Mouse (Mus musculus) bone marrow, adult 2 months (tissue): Measurements from ENCODE around the gene Rbl1. TPM values are rescaled to one million over a fixed set of nuclear protein-coding genes. Genes with fewer than 3 reads are reported as not detected.
"Not testable (repeated sequence)": the region's sequence is repeated elsewhere in the genome, so short reads cannot be mapped to it uniquely, and the experiment has no call there.

Experiments used
- H3K27ac ChIP-seq: fragments of 200-500 bp; 2 replicates; pipeline ENCODE4 v1.5.1; 2012; ENCODE audit warnings: low read depth, mild to moderate bottlenecking, control low read depth, inconsistent platforms, low read length; ENCODE audit not compliant: control insufficient read depth, poor library complexity, insufficient read depth
- H3K4me1 ChIP-seq: fragments of 200-500 bp; 2 replicates; pipeline ENCODE4 v1.6.1; 2011; ENCODE audit warnings: low read length; ENCODE audit not compliant: control insufficient read depth, insufficient read depth
- H3K4me3 ChIP-seq: fragments of 200-500 bp; replicated peaks from 2 replicates; pipeline ENCODE3; 2011; ENCODE audit warnings: mild to moderate bottlenecking, low read depth, low read length, control low read depth; ENCODE audit not compliant: control insufficient read depth
- CTCF ChIP-seq: fragments of 200-500 bp; IDR thresholded peaks from 2 replicates; pipeline ENCODE4 v1.5.1; 2011; ENCODE audit warnings: low read length, control low read depth; ENCODE audit not compliant: control insufficient read depth, insufficient read depth
- POLR2A ChIP-seq: fragments of 200-500 bp; IDR thresholded peaks from 2 replicates; pipeline ENCODE4 v1.6.1; 2011; ENCODE audit warnings: low read depth, mild to moderate bottlenecking, control low read depth, low read length, borderline replicate concordance; ENCODE audit not compliant: control insufficient read depth
- WGBS: fragments of 180-500 bp; shearing (Covaris S2); methylation state at CpG from one replicate; pipeline ENCODE4 v1.1.7; 2018; 5-methylcytosine and 5-hydroxymethylcytosine counted together
- polyA plus RNA-seq: library from polyadenylated mRNA; stranded (reverse); fragments of >200 nt; gene quantifications from 2 replicates; pipeline ENCODE4 v1.2.4, GENCODE M21; 2011; ENCODE audit warnings: low replicate concordance; ENCODE audit not compliant: missing spikeins, insufficient read depth, insufficient read length

Gene Rbl1
- polyA plus RNA-seq, 1 experiment = 17.1 TPM

DNA sequence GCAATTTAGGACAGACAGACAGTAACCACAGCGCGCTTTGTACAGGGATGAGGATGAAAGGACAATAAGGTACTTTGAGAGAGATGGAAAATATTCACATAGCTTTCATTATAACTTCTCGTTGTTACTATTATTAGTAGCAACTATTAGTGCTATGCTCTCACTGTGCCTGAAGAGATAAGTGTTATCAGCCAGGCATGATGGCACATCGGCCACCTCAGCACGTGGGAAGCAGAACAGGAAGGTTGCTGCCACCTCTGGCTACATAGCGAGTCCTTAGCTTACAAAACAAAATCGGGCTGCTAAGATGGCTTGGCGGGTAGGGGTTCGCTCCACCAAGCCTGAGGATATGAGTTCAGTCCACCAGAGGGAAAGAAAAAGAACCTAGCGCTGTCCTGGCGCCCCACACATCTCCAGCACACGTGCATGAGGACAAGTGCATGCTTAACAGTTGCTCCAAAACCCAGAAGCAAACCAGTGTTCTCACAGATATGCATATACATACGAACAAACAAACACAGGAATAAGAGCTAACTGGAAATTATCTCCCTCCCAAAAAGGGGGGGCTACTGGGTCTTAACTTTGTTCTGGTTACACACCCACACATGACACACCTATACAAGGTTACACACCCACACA lies 19.2 kb downstream of the Rbl1 start:
- H3K27ac ChIP-seq = no peak overlapping the region
- 73% methylated on average over 13 of the region's 13 CpGs for WGBS
- TF ChIP-seq CTCF = no peak
- TF ChIP-seq POLR2A = no peak
- no peak overlapping the region for H3K4me3 ChIP-seq
- H3K4me1 ChIP-seq = no peaks in the 10 kb centered on the region; the same call in none of the 2 replicates

DNA sequence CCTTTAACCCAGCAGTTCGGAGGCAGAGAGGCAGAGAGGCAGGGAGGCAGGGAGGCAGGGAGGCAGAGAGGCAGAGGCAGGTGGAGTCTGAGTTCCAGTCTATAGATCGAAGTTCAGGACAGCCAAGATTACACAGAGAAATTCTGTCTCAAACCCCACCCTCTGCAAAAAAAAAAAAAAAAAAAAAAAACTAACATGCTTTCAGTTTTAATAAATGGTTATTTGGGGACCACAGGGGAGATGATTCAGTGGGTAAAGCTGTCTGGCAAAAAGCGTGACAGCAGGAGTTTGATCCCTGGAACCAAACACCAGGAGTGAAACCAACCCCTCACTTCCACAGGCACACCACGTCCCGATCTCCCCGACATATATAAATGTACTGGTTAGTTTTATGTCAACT lies 26.2 kb downstream of the Rbl1 start:
- no peak overlapping the region for H3K27ac ChIP-seq
- H3K4me3 ChIP-seq = no peak overlapping the region
- 83% methylated on average over 6 of the region's 6 CpGs for WGBS
- TF ChIP-seq CTCF (no peak), POLR2A (no peak)
- H3K4me1 ChIP-seq = no peaks in the 10 kb centered on the region

DNA sequence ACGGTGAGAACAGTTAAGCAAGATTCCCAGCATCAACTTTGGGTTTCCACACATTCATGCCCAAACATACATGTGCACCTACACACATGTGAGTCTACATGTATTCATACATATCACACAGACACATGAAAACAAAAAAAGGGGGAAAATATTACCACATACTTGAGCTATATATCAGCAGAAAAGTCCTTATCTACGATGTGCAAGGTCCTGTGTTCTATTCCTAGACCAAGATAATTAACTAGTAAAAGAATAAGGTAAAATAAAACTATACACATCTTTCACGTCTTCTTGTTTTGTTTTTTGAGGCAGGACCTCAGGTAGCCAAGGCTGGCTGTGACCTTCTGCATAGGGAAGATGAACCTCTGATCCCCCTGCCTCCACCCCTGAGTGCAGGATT lies 28.1 kb downstream of the Rbl1 start:
- Histone ChIP-seq H3K4me3 (no peak overlapping the region), H3K27ac (no peak overlapping the region)
- WGBS = 75% methylated on average over 3 of the region's 3 CpGs

DNA sequence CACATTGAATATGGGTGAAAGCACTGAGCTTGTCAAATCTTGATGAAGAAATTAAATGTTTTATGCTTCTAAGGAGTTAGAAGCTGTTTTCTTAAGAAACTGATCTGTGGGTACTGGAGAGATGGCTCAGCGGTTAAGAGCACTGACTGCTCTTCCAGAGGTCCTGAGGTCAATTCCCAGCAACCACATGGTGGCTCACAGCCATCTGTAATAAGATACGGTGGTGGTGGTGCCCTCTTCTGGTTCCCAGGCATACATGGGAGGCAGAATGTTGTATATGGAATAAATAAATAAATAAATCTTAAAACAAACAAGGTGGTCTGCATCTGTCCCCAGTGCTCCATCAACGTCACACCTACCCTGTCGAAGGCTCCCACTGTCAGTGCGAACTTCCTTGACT lies 29.9 kb downstream of the Rbl1 start:
- H3K27ac ChIP-seq = no peak overlapping the region
- TF ChIP-seq POLR2A (no peak), CTCF (no peak)
- H3K4me3 ChIP-seq = no peak overlapping the region
- WGBS = 86% methylated on average over 5 of the region's 5 CpGs
- no peaks in the 10 kb centered on the region for H3K4me1 ChIP-seq

More for the DNA sequence above, 28.1 kb downstream of the Rbl1 start:
- no peak for TF ChIP-seq CTCF
- TF ChIP-seq POLR2A = no peak
- no peaks in the 10 kb centered on the region for H3K4me1 ChIP-seq

DNA sequence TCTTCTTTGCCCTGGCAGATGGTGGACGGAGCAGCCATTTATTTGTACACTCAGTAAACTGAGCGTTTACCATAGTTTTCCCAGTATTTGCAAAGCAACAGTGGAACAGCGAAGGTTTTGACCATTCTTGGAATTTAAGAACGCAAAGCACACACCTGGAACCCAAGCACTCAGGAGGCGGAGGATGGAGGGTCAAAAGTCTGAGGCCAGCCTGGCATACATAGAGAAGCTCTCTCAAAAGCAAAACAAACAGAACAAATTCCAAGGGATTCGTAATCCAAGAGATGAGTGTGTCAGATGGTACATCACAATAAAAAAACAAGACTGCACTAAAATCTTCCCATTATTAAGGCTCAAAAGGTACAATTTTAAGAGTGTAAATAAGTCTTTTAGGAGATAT lies 30.8 kb downstream of the Rbl1 start:
- no peak for TF ChIP-seq CTCF
- no peak for TF ChIP-seq POLR2A
- H3K4me1 ChIP-seq = no peaks in the 10 kb centered on the region
- no peak overlapping the region for H3K27ac ChIP-seq
- WGBS = 96% methylated on average over 6 of the region's 6 CpGs
- H3K4me3 ChIP-seq = no peak overlapping the region

DNA sequence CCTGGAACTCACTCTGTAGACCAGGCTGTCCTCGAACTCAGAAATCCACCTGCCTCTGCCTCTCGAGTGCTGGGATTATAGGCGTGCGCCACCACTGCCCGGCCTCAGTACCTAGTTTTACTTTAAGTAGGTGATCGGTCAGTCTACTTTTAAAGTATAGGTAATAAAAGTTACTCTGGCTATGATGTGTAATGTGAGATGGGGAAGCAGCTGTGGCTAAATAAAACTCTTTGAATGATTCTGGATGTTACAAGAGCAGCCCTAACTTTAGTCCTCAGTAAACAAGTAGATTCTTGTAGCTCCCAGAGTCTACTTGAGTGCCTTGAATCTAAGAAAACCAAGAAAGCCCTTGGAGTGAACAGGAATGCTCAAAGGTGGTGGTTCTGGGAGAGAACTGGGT lies 31.4 kb downstream of the Rbl1 start:
- Histone ChIP-seq H3K4me1 (no peaks in the 10 kb centered on the region), H3K4me3 (no peak overlapping the region), H3K27ac (no peak overlapping the region)
- TF ChIP-seq POLR2A (no peak), CTCF (no peak)
- WGBS = 95% methylated on average over 6 of the region's 6 CpGs

DNA sequence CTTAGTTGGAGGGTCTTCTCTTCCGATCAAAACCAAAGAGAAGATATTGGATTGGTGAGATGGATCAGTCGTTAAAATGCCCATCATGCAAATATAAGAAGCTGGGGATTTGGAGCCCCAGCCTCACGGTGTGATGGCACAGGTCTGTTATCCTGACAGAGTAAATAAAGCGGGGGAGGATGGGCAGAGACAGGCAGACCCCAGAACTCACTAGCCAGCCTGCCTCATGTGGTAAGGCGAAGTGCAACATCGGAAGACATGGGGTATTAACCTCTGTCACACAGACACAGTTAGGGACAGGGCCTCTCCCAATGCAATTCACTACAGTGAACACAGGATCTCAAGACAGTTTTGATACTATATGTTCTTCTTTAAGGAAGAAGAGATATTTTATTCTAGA lies 33.7 kb downstream of the Rbl1 start:
- WGBS = 90% methylated on average over 6 of the region's 6 CpGs
- no peak for TF ChIP-seq CTCF
- H3K4me3 ChIP-seq = no peak overlapping the region
- H3K27ac ChIP-seq = no peak overlapping the region
- no peaks in the 10 kb centered on the region for H3K4me1 ChIP-seq

DNA sequence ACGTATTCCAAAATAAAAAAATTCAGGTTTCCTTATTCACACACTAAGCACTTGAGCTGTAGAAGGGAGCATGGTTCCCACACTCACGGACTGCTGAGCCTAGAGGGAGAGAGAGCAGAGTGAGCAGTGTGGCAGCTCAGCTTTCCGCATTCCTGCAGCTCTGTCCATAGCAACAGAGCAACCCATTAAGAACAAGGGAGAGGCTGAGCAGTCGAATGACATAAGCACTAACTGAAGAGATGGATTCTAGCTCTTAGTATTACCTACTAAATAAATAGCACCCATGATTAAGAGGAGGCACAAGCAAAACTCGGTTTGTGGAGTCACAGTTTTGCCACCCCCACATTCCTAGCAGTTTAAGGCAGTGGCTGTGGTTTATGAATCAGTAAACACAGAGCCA lies 34.2 kb downstream of the Rbl1 start:
- H3K4me3 ChIP-seq = no peak overlapping the region
- H3K4me1 ChIP-seq = no peaks in the 10 kb centered on the region
- 86% methylated on average over 5 of the region's 5 CpGs for WGBS
- H3K27ac ChIP-seq = no peak overlapping the region
- TF ChIP-seq CTCF (no peak), POLR2A (no peak)

DNA sequence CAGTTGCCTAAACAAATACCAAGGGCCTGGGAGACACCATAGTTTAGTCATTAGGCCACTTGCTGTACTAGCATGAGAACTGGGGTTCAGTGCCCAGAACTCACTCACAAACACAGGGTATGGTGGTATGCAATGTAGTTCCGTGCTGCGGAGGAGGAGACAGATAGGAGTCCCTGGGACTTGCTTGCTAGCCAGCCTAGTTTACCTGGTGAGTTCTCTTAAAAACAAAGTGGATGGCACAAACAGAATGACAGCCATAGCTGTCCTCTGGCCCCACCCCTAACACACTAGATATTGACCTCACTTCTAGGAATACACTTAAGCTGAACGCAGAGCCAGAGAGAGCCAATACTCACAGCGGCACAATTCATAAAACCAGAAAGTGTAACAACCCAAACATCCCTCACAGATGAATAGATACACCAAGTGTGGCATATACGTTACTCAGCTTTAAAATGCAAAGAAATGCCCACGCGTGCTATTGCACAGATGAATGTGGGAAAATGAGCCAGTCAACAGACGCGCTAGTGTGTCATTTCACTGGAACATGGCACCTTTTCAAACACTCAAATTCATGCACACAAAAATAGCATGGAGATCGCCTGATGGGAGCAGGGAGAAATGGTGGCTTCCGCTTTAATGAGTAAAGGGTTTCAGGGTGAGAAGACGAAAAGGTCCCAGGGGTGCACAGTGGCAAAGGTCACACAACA lies 37.8 kb downstream of the Rbl1 start:
- Histone ChIP-seq H3K27ac (no peak overlapping the region; the same call in 1 of the 2 replicates), H3K4me1 (no peaks in the 10 kb centered on the region), H3K4me3 (no peak overlapping the region)
- no peak for TF ChIP-seq CTCF
- TF ChIP-seq POLR2A = no peak
- WGBS = 96% methylated on average over 12 of the region's 12 CpGs

DNA sequence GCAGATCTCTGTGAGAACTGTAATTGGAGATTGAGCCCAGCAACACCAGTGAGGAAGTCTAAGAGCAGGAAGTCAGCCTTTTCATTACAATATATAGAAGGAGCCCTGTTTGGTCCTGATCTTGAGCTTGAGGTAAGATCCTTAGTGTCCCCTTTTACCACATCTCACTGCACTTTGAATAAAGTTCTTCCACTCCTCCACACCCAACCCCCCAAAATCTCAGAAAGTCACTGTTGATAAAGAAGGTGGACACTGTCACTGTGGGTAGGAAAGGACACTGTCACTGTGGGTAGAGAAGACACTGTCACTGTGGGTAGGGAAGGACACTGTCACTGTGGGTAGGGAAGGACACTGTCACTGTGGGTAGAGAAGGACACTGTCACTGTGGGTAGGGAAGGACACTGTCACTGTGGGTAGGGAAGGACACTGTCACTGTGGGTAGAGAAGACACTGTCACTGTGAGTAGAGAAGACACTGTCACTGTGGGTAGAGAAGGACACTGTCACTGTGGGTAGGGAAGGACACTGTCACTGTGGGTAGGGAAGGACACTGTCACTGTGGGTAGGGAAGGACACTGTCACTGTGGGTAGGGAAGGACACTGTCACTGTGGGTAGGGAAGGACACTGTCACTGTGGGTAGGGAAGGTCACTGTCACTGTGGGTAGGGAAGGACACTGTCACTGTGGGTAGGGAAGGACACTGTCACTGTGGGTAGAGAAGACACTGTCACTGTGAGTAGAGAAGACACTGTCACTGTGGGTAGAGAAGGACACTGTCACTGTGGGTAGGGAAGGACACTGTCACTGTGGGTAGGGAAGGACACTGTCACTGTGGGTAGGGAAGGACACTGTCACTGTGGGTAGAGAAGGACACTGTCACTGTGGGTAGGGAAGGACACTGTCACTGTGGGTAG lies 38.8 kb downstream of the Rbl1 start:
- H3K4me1 ChIP-seq, H3K4me3 ChIP-seq: not testable (repeated sequence)
- peak overlapping the region; percentile 10; the same call in 1 of the 2 replicates for H3K27ac ChIP-seq
